Mouse (Mus musculus) gastrocnemius, adult 8-10 months (tissue): ENCODE results near the gene Acp6. TPM values are rescaled to one million over a fixed set of nuclear protein-coding genes. Genes with fewer than 3 reads are reported as not detected.
"Not testable (repeated sequence)": the region's sequence is repeated elsewhere in the genome, so short reads cannot be mapped to it uniquely, and the experiment has no call there.

Experiments
- DNase-seq, 2 experiments: peaks; one replicate each; pipeline ENCODE4 v3.0.0; 2022; ENCODE audit warnings: low spot score in 2 of 2
- total RNA-seq, 4 experiments: library from RNA; stranded (reverse); gene quantifications; 2 replicates each; pipeline ENCODE4 v1.2.4; 2022

The Acp6 gene
- total RNA-seq: 10 to 100 TPM; 18.9 to 23.8 (median 20.7) TPM

GRCm38 (mm10) chr3:97158611-97159508 is at the start of gene Acp6:
Acp6 (plus strand) TSS chr3:97158777.
- DNase-seq: peak; percentile 90

- DNase-seq: no peak
Observed at GRCm38 (mm10) chr3:97117511-97117910, 41.1 kb upstream of the Acp6 start.

DNA sequence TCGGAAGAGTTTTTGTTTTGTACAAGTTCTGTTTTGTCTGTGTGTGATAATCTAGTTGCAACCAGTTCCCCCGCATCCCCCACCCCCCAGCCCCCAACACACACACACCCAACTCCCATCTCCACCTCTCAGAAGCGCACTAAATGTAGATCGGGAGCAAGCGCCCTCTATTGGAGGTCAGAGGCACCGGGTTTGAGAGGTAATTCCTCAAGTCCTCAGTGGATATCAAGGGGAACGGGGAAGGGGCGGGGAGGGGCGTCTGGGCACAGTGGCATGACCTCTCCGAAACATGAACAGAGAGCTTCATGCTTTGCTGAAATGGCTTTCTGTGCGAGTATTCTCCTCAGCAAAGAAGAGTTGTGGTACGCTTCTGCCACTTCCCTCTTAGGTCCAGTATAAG is 40.3 kb upstream of the Acp6 start:
- no peak for DNase-seq

DNA sequence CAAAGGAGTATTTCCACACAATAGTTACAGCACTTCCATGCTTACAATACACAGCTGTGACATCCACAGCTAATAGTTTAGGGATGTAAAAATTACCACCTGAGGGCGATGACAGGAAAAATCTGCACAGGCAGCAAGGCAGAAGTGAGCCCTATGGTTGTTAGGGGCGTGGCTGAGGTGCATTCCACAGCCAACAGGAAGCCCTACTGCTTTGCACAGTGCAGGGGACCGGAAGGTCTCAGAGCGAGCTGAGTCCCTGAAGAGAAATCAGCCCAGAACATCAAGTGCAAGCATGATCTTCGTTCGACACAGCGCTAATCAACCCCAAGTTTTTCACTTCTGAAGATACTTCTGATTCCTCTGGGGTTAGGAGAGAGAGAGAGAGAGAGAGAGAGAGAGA is 34.4 kb upstream of the Acp6 start:
- DNase-seq: no peak

GRCm38 (mm10) chr3:97129410-97129809 is 29.2 kb upstream of the Acp6 start:
- DNase-seq: no peak

DNA sequence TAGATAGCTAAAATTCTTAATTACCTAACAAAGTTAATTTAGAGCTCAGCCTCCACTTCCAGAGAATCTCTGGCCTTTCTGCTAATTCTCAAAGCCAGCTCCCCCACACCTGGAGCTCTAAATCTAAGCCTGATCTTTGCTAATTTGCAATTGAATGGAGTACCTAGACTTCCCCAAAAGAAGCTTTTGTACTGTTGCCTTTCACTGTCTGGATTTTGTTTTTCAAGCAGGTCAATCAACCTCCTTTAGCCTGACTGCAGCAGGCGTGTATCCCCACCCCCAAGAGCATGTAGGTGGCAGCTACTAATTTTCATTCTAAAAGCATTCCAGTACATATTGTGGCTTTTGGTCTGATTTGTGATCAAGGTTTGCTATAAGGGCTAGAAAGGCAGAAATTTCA is 20.9 kb upstream of the Acp6 start:
- DNase-seq: not testable (repeated sequence)

DNA sequence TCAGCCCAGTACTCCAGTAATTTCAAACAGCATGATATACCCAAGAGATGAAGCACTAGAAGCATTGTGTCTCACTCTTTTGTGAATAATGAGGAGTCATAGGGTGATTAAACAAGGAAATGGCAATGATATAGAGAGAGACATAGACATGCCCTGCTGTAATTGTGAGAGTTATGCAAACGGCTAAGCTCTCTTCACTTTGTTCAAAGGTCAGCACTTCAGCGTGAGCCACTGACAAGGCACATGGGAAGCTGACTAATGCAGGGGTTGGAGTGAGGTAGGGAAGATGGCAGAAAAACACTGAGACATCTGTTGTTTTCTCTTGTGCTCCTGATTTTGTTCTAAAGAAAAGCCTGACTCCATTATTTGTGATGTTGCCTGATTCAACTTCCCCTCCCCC is 7.5 kb upstream of the Acp6 start:
- no peak for DNase-seq

GRCm38 (mm10) chr3:97156431-97156830 is 2.1 kb upstream of the Acp6 start:
- no peak for DNase-seq

DNA sequence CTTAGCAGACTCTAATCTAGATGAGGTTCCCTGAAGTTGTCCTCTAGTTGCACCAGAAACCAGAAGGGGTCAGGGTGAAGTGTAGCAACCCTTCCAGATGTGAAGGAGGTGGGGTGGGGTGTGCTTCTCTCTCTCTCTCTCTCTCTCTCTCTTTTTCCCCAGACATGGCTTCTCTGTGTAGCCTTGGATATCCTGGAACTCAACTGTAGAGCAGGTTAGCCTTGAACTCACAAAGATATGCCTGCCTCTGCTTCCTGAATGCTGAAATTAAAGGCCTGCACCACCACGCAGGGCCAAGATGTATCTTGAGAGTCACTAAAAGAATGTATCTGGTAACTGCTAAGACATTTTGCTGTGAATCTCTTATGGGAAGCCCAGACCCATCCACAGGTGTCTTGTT is 1.3 kb upstream of the Acp6 start:
- no peak for DNase-seq

DNA sequence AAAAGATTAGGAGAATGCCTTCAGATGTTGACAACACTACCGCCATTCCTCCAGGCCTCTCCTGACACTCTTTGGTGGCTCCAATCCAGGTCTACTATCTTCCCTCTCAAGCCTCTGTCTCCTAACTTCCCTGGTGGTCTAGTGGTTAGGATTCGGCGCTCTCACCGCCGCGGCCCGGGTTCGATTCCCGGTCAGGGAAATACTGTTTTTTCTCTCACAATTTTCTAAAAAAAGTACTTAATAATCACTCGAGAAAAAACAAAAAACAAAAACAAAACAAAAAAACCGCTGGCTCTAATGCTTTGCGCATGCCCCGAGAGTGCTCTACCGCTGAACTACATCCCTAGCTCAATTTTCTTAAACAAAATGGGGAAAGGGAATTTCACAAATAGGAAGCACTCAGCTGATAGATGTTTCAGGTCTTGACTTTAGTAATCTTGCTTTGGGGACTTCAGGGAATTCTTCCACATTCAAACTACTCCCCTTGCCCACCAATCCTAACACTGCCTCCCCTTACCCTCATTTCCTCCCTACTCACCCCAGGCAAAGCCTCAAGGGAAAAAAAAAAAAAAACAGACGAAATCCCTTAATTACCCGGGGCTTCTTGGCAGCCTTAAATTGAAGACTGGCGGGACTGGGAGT is 498 bp upstream of the Acp6 start:
- DNase-seq: peak; percentile 71 to 82

DNA sequence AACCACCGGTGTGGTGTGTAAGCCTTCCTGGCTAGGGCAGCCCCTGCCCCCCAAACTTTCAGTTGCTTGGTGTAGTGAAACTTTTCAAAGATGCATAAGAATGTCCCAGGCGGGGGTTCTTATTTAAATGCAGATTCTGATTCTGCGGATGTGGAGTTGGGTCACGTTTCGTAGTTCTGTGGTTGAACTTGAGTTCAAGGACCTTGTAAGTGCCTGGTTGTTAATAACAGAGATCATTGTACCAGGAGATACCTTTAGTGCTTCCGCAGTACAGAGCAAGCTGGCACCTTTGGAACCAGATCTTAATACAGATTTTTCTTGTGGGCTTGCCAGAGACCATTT is 903 bp downstream of the Acp6 start:
- DNase-seq: no peak

DNA sequence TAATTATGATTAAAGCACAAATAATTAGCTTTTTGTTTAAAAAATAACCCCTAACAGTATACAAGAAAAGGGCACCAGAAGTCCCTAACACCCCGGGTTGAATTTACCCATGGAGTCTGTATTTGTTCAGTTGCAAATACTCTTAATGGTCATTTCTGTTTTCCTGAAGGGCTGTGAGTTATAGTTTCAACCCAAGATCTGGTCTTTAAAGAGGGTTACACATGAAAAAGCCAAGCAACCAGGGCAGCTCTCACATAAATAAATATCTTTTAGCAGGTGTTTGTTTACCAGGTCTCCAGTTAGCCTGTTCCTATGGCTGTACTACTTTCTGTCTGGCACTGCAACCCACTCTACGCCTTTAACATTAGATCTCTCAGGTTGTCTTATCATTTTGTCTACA is 1.4 kb downstream of the Acp6 start:
- DNase-seq: no peak

DNA sequence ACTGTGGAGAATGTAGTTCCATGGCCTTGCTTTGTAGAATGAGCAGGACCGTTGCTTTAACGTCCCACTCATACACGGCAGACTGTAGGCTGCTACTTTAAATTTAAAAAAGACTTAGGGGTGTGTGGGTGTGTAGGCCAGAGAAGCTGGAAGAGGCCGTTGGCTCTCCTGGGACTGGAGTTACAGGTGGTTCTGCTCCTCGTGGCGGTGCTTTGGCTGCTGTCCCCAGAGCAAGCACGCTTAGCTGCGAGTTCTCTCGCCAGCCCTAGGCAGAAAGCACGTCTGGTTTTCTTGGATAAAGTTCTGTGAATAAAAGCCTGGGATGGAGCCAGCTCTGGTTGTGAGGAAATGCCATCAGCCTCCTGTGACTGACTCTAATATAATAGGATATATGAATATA is 2.3 kb downstream of the Acp6 start:
- DNase-seq: no peak

DNA sequence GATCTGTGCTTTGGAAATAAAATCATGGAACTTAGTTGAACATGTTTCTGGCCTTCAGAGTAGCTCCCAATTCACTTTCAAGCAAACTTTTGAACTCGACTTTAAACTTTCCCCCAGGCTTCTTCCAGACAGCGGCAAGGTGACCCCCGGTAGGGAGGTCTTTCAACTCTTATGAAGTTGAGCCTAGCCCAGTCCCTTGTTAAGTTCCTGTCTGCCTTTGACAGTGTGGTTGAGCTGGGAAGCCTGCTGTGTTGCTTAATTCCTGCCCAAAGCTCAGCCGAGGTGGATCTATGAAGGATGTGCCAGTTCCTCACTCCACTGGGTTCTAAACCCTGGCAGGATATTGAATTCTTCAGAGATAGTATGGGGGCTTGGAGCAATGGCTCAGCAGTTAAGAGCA is 3.2 kb downstream of the Acp6 start:
- no peak for DNase-seq

- no peak for DNase-seq
Observed at GRCm38 (mm10) chr3:97164477-97164876, 5.9 kb downstream of the Acp6 start.

DNA sequence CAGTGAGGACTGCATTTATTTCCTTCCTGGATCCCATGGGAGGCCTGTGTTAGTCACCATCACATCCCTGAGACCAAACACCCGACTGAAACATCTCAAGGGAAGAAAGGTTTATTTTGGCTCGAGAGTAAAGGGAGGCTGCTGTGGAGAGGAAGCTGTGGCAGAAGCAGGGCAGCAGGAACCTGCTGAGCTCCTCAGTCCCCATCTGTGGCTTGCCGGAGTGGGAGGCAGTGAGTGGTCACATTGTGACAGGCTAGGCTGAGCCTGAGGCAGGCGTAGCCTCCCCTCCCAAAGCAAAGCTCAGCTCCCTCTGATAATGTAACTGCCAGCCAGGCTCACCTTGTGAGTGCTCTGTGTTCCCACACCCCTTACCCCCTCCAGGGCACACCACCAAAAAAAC is 8.5 kb downstream of the Acp6 start:
- DNase-seq: no peak

GRCm38 (mm10) chr3:97171531-97171930 is 13.0 kb downstream of the Acp6 start:
- no peak for DNase-seq

GRCm38 (mm10) chr3:97172231-97172630 is 13.7 kb downstream of the Acp6 start:
- no peak for DNase-seq

- no peak for DNase-seq
Observed at GRCm38 (mm10) chr3:97172632-97173031, 14.1 kb downstream of the Acp6 start.

DNA sequence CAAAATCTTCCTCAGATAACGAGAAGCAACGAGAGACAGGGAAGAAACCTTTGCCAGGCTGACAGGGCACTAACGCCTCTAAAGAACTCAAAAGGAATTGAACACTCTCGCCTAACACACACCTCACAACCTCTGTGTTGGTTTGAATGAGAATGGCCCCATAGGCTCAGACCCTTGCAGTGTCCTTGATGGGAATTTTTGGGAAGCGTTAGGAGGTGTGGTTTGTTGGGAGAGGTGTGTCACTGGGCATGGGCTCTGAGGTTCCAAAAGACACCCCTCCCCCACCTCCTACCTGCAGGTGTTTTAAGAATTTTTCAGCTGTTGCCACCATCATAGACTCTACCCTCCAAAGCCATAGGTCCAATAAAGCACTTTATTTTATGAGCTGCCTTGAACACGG is 20.3 kb downstream of the Acp6 start:
- DNase-seq: no peak

DNA sequence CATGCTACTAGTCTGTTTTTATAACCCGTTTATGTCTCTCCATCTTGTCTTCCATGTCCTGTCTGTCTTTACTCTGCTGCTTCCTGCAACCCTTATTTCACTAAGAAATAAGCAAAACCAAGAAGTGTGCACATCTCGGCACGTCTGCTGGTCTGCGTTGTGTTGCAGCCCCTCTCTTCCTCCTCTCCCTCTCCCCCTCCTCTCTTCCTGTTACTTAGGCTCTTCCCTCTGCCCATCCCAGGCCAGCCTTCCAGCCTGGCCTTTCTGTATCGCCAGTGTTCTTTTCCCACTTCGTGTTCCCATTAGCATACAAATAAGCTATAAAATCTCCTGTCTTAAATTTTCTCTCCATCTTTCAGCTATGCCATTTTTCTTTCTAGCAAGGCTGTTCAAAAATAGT is 21.9 kb downstream of the Acp6 start:
- no peak for DNase-seq

- no peak for DNase-seq
Observed at GRCm38 (mm10) chr3:97183810-97184209, 25.2 kb downstream of the Acp6 start.
